Mouse (Mus musculus) T-helper 17 cell (primary cell): ENCODE data around the gene Kcnj3.
"Not testable (repeated sequence)": the region's sequence is repeated elsewhere in the genome, so short reads cannot be mapped to it uniquely, and the experiment has no call there.

Experiments used
- in situ Hi-C, 2 experiments: fragments of 300-600 bp; cut with MboI, MseI; formaldehyde crosslinking; loops; 1 replicate in 1 of 2; 2 replicates in 1 of 2; pipeline ENCODE4 v1.15.1; 2025; ENCODE audit warnings: high pct_unique_total_duplicates in 2 of 2

Gene Kcnj3

GRCm38 (mm10) chr2:55435721-55436260 lies at the start of gene Kcnj3:
Gene Kcnj3 (plus strand): TSS chr2:55435970.
- in situ Hi-C loops: no loop called here

- in situ Hi-C loops: no loop called here
These were observed 45.3 kb upstream of the Kcnj3 start for GRCm38 (mm10) chr2:55390330-55390989.

GRCm38 (mm10) chr2:55405307-55405706 lies 30.5 kb upstream of the Kcnj3 start:
- in situ Hi-C loops: no loop called here

- in situ Hi-C loops: no loop called here
These were observed 8.1 kb upstream of the Kcnj3 start for GRCm38 (mm10) chr2:55427633-55428032.

GRCm38 (mm10) chr2:55432104-55432503 lies 3.7 kb upstream of the Kcnj3 start:
- in situ Hi-C loops: no loop called here

- in situ Hi-C loops: no loop called here
These were observed 664 bp downstream of the Kcnj3 start for GRCm38 (mm10) chr2:55436261-55437006.

GRCm38 (mm10) chr2:55437007-55437949 lies 1.5 kb downstream of the Kcnj3 start:
- in situ Hi-C loops: no loop called here

- in situ Hi-C loops: no loop called here
These were observed 2.2 kb downstream of the Kcnj3 start for GRCm38 (mm10) chr2:55437977-55438376.

GRCm38 (mm10) chr2:55439211-55439610 lies 3.4 kb downstream of the Kcnj3 start:
- in situ Hi-C loops: no loop called here

GRCm38 (mm10) chr2:55442006-55442405 lies 6.2 kb downstream of the Kcnj3 start:
- in situ Hi-C loops: no loop called here

GRCm38 (mm10) chr2:55447298-55447697 lies 11.5 kb downstream of the Kcnj3 start:
- in situ Hi-C loops: no loop called here

- in situ Hi-C loops: no loop called here
These were observed 15.0 kb downstream of the Kcnj3 start for GRCm38 (mm10) chr2:55450774-55451173.

- in situ Hi-C loops: no loop called here
These were observed 23.4 kb downstream of the Kcnj3 start for GRCm38 (mm10) chr2:55459195-55459594.

GRCm38 (mm10) chr2:55469141-55469540 lies 33.4 kb downstream of the Kcnj3 start:
- in situ Hi-C loops: loop anchor here in 1 of 2 experiments (10.0 kb wide), 1 partner anchor 1186 kb away; no protein-coding TSS in a partner anchor

GRCm38 (mm10) chr2:55470006-55470405 lies 34.2 kb downstream of the Kcnj3 start:
- in situ Hi-C loops: no loop called here

GRCm38 (mm10) chr2:55479511-55479910 lies 43.7 kb downstream of the Kcnj3 start:
- in situ Hi-C loops: no loop called here

GRCm38 (mm10) chr2:55479933-55480601 lies 44.3 kb downstream of the Kcnj3 start:
- in situ Hi-C loops: no loop called here

GRCm38 (mm10) chr2:55480602-55480965 lies 44.8 kb downstream of the Kcnj3 start:
- in situ Hi-C loops: no loop called here

GRCm38 (mm10) chr2:55485500-55486129 lies 49.8 kb downstream of the Kcnj3 start:
- in situ Hi-C loops: not testable (repeated sequence)

GRCm38 (mm10) chr2:55503390-55504176 lies 67.8 kb downstream of the Kcnj3 start:
- in situ Hi-C loops: no loop called here
